Comparison of ENCODE assay signal across 25 mouse cellular contexts in genomic region chr1:29404139-29404538, GRCm38 (mm10).
"Had no signal": no experiment of that assay in that cellular context is flagged by ENCODE, and none has a peak within 500 bp of the region (broad histone marks: within the 10 kb centered on the region; RNA-seq: fewer than 3 reads in every experiment).

No protein-coding gene starts in this region.

- H3K4me1 ChIP-seq: limb, embryonic 10.5 days; limb, embryonic 13.5 days; liver, embryonic 12.5 days; liver, embryonic 15.5 days; lung, embryonic 15.5 days; megakaryocyte, embryonic 14.5 days; midbrain, embryonic 10.5 days; midbrain, embryonic 15.5 days; neural tube, embryonic 12.5 days; neural tube, embryonic 15.5 days had no signal

- H3K9me3 ChIP-seq: limb, embryonic 10.5 days; limb, embryonic 13.5 days; liver, embryonic 12.5 days; liver, embryonic 15.5 days; lung, embryonic 15.5 days; megakaryocyte, embryonic 14.5 days; midbrain, embryonic 10.5 days; midbrain, embryonic 15.5 days; neural tube, embryonic 12.5 days; neural tube, embryonic 15.5 days had no signal

- DNase-seq: kidney, postnatal 25 days; layer of hippocampus, adult 9-11 months; liver; lung, adult 18-20 months; lung, postnatal 10 days; lung, postnatal 36 days; right cerebral cortex, adult 18-20 months; right cerebral cortex, postnatal 14 days; right cerebral cortex, postnatal 4 days; thymus, adult 2 months; thymus, postnatal 14 days; thymus, postnatal 4 days had no signal

- H3K4me2 ChIP-seq: limb, embryonic 13.5 days; liver, embryonic 12.5 days; liver, embryonic 15.5 days; lung, embryonic 15.5 days; midbrain, embryonic 15.5 days; neural tube, embryonic 12.5 days; neural tube, embryonic 15.5 days had no signal

- H3K9ac ChIP-seq: limb, embryonic 13.5 days; liver, embryonic 12.5 days; liver, embryonic 15.5 days; lung, embryonic 15.5 days; midbrain, embryonic 15.5 days; neural tube, embryonic 12.5 days; neural tube, embryonic 15.5 days had no signal

- H3K4me3 ChIP-seq: layer of hippocampus, adult 2 months; limb, embryonic 10.5 days; limb, embryonic 13.5 days; liver, embryonic 12.5 days; liver, embryonic 15.5 days; lung, embryonic 15.5 days; megakaryocyte, embryonic 14.5 days; midbrain, embryonic 10.5 days; midbrain, embryonic 15.5 days; neural tube, embryonic 12.5 days; neural tube, embryonic 15.5 days had no signal

- H3K36me3 ChIP-seq: limb, embryonic 10.5 days; limb, embryonic 13.5 days; liver, embryonic 12.5 days; liver, embryonic 15.5 days; lung, embryonic 15.5 days; midbrain, embryonic 10.5 days; midbrain, embryonic 15.5 days; neural tube, embryonic 12.5 days; neural tube, embryonic 15.5 days had no signal

- ATAC-seq: liver, embryonic 12.5 days; midbrain, embryonic 15.5 days had no signal

- H3K27me3 ChIP-seq: limb, embryonic 13.5 days; liver, embryonic 12.5 days; liver, embryonic 15.5 days; lung, embryonic 15.5 days; megakaryocyte, embryonic 14.5 days; midbrain, embryonic 15.5 days; neural tube, embryonic 12.5 days; neural tube, embryonic 15.5 days had no signal

- H3K27ac ChIP-seq: kidney, postnatal 0 days; layer of hippocampus, adult 2 months; limb, embryonic 10.5 days; limb, embryonic 13.5 days; liver, embryonic 12.5 days; liver, embryonic 15.5 days; lung, embryonic 15.5 days; midbrain, embryonic 10.5 days; midbrain, embryonic 15.5 days; neural tube, embryonic 12.5 days; neural tube, embryonic 15.5 days; stomach, postnatal 0 days had no signal
